Mouse (Mus musculus) kidney, adult 2 months (tissue): ENCODE measurements around the gene 4930539E08Rik. TPM values are rescaled to one million over a fixed set of nuclear protein-coding genes. Genes with fewer than 3 reads are reported as not detected.

Experiments used
- DNase-seq: peaks from one replicate; pipeline ENCODE4 v3.0.0; 2021
- H3K27ac ChIP-seq: fragments of 200-500 bp; 2 replicates; pipeline ENCODE4 v1.5.1; 2012; ENCODE audit warnings: low read depth, low read length, control low read depth, inconsistent platforms; ENCODE audit not compliant: insufficient read depth
- H3K27me3 ChIP-seq: fragments of 200-500 bp; replicated peaks from 2 replicates; pipeline ENCODE4 v1.6.1; 2012; ENCODE audit warnings: mild to moderate bottlenecking, moderate library complexity, low read length, inconsistent platforms; ENCODE audit not compliant: control insufficient read depth, insufficient read depth
- H3K36me3 ChIP-seq: fragments of 200-500 bp; 2 replicates; pipeline ENCODE4 v1.6.1; 2012; ENCODE audit warnings: mild to moderate bottlenecking, moderate library complexity, low read length, inconsistent platforms; ENCODE audit not compliant: control insufficient read depth, insufficient read depth
- H3K4me1 ChIP-seq: fragments of 200-500 bp; 2 replicates; pipeline ENCODE4 v1.6.1; 2011; ENCODE audit warnings: low read length; ENCODE audit not compliant: control insufficient read depth, insufficient read depth
- H3K4me3 ChIP-seq: fragments of 200-500 bp; 2 replicates; pipeline ENCODE4 v1.5.1; 2011; ENCODE audit warnings: mild to moderate bottlenecking, low read depth, low read length, control low read depth; ENCODE audit not compliant: insufficient read depth
- CTCF ChIP-seq: fragments of 200-500 bp; conservative IDR thresholded peaks from 2 replicates; pipeline ENCODE4 v1.5.1; 2011; ENCODE audit warnings: low read depth, mild to moderate bottlenecking, control low read depth, low read length, moderate library complexity, mixed read lengths; ENCODE audit not compliant: insufficient read depth, insufficient read length
- POLR2A ChIP-seq: fragments of 200-500 bp; IDR thresholded peaks from one replicate; pipeline ENCODE4 v1.6.1; 2011; ENCODE audit warnings: low read depth, low read length, control low read depth
- WGBS: fragments of 180-500 bp; shearing (Covaris S2); methylation state at CpG from one replicate; pipeline ENCODE4 v1.1.7; 2018; 5-methylcytosine and 5-hydroxymethylcytosine counted together
- polyA plus RNA-seq: library from polyadenylated mRNA; depleted of rRNA; stranded (reverse); fragments of >200 nt; gene quantifications from 2 replicates; pipeline ENCODE4 v1.2.3, GENCODE M21; 2012

The 4930539E08Rik gene
- polyA plus RNA-seq, 1 experiment, result 0.34 TPM

- Histone ChIP-seq H3K27ac (no peak overlapping the region), H3K27me3 (no peaks in the 10 kb centered on the region), H3K36me3 (no peaks in the 10 kb centered on the region), H3K4me1 (peaks cover 6% of the 10 kb centered on the region; the same call in 1 of the 2 replicates), H3K4me3 (no peak overlapping the region)
- no peak for DNase-seq
- WGBS, result 90% methylated on average over 4 of the region's 4 CpGs
- no peak for TF ChIP-seq POLR2A
These were observed 14.2 kb upstream of the 4930539E08Rik start for GRCm38 (mm10) chr17:28929369-28929768.

GRCm38 (mm10) chr17:28928004-28928403, 12.9 kb upstream of the 4930539E08Rik start:
- Histone ChIP-seq H3K4me3 (no peak overlapping the region), H3K27ac (no peak overlapping the region), H3K27me3 (no peaks in the 10 kb centered on the region), H3K4me1 (peaks cover 6% of the 10 kb centered on the region; the same call in 1 of the 2 replicates), H3K36me3 (no peaks in the 10 kb centered on the region)
- DNase-seq, result peak; percentile 43
- TF ChIP-seq POLR2A, result no peak
- no peak for TF ChIP-seq CTCF
- WGBS, result 52% methylated on average over 9 of the region's 9 CpGs

GRCm38 (mm10) chr17:28926866-28927635, 11.9 kb upstream of the 4930539E08Rik start:
- H3K36me3 ChIP-seq, result no peaks in the 10 kb centered on the region
- peaks cover 6% of the 10 kb centered on the region; the same call in 1 of the 2 replicates for H3K4me1 ChIP-seq
- H3K27ac ChIP-seq, result no peak overlapping the region
- WGBS, result 46% methylated on average over 15 of the region's 15 CpGs
- peak; percentile 66 for DNase-seq
- no peaks in the 10 kb centered on the region for H3K27me3 ChIP-seq
- no peak overlapping the region for H3K4me3 ChIP-seq
- TF ChIP-seq POLR2A (no peak), CTCF (peak; percentile 83)

GRCm38 (mm10) chr17:28926380-28926779, 11.3 kb upstream of the 4930539E08Rik start:
- TF ChIP-seq POLR2A (no peak), CTCF (peak; percentile 85)
- 9% methylated on average over 13 of the region's 13 CpGs for WGBS
- H3K4me1 ChIP-seq, result peaks cover 6% of the 10 kb centered on the region; the same call in 1 of the 2 replicates
- no peaks in the 10 kb centered on the region for H3K36me3 ChIP-seq
- H3K27me3 ChIP-seq, result no peaks in the 10 kb centered on the region
- no peak overlapping the region for H3K27ac ChIP-seq
- H3K4me3 ChIP-seq, result no peak overlapping the region
- peak; percentile 84 for DNase-seq

- 0 out of 2 replicates have a peak, but pooled peaks cover 1% of the 10 kb centered on the region for H3K4me1 ChIP-seq
- TF ChIP-seq POLR2A (no peak), CTCF (no peak)
- H3K4me3 ChIP-seq, result no peak overlapping the region
- DNase-seq, result no peak
- H3K27me3 ChIP-seq, result no peaks in the 10 kb centered on the region
- WGBS, result 76% methylated on average over 8 of the region's 8 CpGs
- no peaks in the 10 kb centered on the region for H3K36me3 ChIP-seq
- H3K27ac ChIP-seq, result no peak overlapping the region
These were observed 10.0 kb upstream of the 4930539E08Rik start for GRCm38 (mm10) chr17:28924957-28925595.

GRCm38 (mm10) chr17:28922096-28922495, 7.0 kb upstream of the 4930539E08Rik start:
- no peak for DNase-seq
- H3K27me3 ChIP-seq, result no peaks in the 10 kb centered on the region

GRCm38 (mm10) chr17:28921086-28921485, 6.0 kb upstream of the 4930539E08Rik start:
- no peak for DNase-seq
- H3K27me3 ChIP-seq, result no peaks in the 10 kb centered on the region
- H3K27ac ChIP-seq, result no peak overlapping the region
- WGBS, result 84% methylated on average over 8 of the region's 8 CpGs
- TF ChIP-seq POLR2A (no peak), CTCF (no peak)
- no peak overlapping the region for H3K4me3 ChIP-seq
- H3K4me1 ChIP-seq, result no peaks in the 10 kb centered on the region
- H3K36me3 ChIP-seq, result no peaks in the 10 kb centered on the region

More at GRCm38 (mm10) chr17:28922096-28922495, 7.0 kb upstream of the 4930539E08Rik start:
- no peaks in the 10 kb centered on the region for H3K4me1 ChIP-seq
- no peak overlapping the region for H3K4me3 ChIP-seq
- no peaks in the 10 kb centered on the region for H3K36me3 ChIP-seq
- WGBS, result 64% methylated on average over 6 of the region's 6 CpGs
- H3K27ac ChIP-seq, result no peak overlapping the region
- TF ChIP-seq CTCF, result no peak
- TF ChIP-seq POLR2A, result no peak
